Mouse (Mus musculus): ENCODE measurements at regions not wholly inside any gene's neighbourhood (a gene's known extent, or its start where the extent isn't known, plus 50 kb on each side); places are given as distances from the start of the nearest gene placed in this dataset.

DNA sequence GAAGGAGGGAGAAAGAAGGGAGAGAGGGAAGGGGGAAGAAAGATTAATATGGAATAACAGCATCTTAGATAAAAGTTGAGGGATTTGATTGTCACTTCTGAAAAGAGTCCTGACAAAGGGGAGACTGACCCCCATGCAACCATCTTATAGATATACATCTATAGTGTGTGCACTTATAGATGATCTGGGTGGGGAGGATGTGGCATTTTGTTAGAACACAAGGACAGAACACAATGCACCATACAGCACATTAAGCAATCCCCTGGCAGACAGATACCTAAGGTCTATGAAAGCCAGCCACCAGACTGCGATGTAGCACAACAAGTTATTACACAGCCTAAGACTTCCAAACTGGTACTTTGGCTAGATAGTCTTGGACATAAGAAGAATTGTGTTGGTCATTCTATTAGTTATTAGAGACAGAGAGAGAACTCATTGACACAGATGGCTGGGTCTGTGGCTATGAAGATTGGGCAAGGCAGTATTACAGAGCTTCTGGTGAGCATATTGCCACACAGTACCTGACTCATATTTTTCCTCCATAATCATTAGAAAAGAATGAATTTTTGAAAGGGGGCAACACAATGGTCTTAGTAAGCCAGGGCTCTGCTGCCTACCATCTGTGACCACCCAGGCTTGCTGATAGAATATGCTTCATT is 126.3 kb upstream of the Itgb1 start:
- no peak for DNase-seq (ENCODE audit: low spot score)

DNA sequence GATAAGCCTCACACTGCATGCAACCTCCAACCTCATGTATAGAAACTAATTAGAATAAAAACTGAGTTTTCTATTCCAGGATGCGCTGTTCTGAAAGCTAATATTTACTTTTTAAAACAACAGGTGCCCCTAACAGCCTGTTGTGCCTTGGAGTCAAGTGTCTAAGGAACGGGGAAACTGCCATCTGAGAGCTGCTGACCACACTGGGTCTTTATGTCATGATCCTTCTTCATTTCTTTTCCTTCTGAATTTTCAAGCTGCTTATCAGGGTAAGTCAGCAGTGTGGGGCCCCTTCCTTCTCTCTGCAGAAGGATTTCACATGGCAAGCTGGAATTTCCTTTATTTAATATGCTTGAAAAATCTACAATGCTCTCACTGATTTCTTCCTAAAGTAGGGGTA is 125.0 kb upstream of the Itgb1 start:
- DNase-seq (ENCODE audit: low spot score) = no peak

DNA sequence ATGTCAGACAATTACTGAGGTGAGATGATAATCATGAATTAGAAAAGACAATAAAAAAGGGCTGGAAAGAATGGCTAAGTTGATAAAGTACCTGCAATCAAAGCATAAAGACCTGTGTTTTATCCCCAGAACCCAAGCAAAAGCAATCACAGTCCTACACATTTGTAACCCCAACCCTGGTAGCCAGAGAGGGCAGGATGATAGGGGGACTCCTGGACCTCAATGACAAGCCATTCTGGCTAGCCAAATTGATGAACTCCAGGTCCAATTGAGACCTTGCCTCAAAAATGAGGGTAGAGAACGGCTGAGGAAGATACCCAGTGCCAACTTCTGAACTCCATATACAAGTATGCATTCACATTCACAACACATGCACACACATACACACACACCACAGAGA is 124.4 kb upstream of the Itgb1 start:
- no peak for DNase-seq (ENCODE audit: low spot score)

DNA sequence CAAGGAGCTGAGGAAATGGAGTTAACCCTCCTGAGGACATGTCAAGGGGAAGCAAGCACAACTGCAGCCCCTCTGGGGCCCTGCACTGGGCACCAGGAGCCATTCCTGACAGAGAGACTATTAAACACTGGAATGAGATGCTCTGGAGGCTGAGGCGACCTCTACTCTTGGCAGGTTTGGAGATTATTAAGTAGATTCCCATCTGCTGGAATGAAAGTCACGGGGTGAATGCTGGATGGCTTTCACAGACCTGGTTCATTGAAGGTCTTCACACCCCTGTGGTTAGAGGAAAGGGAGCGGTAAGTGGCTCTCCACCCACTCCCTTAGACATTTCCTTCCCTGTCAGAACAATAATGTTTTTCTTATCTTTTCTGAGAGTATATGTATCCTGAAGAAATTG is 122.8 kb upstream of the Itgb1 start:
- no peak for DNase-seq (ENCODE audit: low spot score)

DNA sequence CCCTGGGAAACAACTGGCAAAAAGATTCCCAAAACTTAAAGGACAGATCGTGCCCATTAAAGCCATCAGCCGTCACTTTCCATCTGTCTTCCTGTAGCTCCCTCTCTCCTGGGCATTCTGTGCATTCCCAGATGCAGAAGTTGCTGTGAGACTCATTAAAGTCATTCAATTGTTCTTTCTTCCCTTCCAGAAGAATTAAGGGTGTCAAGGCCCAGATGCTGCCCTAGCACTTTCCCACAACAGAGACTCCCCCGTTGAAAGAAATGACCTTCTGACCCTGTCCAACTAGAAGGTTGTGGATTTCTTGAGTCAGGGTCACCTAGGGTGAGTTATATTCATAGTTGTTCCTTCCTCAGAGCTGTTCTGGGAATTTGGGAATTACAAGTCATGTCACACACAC is 121.7 kb upstream of the Itgb1 start:
- DNase-seq (ENCODE audit: low spot score) = no peak

DNA sequence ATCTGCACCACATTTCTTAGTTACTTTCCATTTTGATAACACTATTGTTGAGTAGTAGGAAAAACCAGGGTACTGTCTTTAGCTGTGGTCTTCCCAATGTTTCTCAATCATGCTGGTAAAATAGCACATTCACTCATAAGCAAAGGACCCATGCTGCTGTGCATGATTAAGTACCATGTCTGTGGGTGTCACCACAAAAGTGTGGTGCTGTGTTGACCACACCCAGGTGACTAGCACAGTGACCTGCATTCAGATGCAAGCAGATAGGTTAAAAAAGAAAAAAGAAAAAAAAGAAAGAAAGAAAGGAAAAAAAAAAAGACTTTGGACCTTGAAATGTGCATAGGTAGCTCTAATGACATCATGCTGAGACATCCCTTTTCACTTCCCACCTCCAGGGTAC is 113.2 kb upstream of the Itgb1 start:
- DNase-seq (ENCODE audit: low spot score) = no peak

DNA sequence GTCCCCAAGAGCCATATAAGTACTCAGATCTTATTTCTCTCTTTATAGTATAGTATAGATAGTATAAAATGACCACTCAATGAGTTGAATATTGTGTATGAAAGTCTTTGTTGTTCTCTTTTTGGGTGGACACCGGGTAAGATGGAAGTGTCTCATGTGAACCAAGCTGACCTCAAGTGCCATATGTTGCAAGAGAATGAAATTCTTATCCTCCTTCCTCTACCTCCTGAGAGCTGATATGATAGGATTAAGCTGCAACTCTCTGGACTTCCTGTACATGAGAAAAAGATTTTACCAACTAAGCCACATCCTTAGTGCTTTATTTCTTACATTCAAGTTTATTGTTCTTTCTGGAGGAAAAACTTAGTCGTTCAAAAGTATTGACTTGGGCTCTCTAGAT is 91.3 kb upstream of the Itgb1 start:
- no peak for DNase-seq (ENCODE audit: low spot score)

DNA sequence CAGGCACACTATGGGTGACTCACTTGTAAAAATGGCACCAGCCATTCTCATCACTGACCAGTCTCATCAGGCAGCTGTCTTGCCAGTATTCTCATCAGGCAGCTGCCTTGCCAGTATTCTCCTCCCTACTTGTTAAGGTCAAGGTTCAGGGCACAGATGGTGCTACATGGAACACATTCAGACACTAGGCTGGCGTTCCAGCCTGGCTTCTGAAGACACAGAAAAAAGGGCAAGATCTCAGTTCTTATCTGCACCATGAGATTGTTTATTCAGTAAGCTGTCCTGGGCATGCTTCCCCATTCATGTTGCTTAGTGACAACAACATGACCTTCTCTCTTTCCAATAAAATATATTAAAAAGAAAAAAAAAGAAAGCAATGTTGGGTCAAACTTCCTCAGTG is 90.7 kb upstream of the Itgb1 start:
- DNase-seq (ENCODE audit: low spot score) = peak; percentile 5

DNA sequence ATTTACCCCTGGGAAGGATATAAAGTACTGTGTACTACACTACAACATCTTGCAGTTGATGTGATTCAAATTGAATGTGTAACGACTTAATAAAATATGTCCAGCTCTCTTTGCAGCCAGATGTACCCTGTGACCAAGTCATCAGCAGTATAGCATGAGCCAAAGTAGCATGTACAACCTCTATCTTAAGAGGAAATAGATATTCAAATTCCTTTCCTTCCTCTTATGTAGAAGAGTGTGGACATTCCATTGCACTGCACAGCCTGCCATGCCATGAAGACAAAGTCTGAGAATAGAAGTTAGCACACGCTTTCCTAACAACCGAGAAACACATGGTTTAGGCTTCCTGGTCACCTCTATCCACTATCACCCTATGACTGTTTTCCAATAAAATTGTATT is 79.9 kb upstream of the Itgb1 start:
- no peak for DNase-seq (ENCODE audit: low spot score)

DNA sequence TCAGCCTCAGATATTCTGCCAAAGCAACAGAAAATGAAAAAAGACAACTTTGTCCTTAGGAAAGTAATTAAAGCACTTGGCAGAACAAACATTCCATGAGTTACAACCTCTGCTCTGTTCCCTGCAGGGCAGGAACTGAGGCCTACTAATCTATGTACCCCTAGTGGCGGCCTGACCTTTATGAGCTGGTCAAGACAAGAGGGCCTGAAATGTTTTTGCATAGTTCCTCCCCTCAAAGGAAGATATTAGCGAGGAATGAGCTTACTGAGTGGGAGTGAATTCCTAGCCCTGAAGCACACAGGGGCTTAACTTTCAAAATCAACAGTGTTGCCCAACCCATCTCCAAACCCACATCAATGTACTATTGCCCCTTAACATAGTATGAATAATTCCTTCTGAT is 76.6 kb upstream of the Itgb1 start:
- no peak for DNase-seq (ENCODE audit: low spot score)

DNA sequence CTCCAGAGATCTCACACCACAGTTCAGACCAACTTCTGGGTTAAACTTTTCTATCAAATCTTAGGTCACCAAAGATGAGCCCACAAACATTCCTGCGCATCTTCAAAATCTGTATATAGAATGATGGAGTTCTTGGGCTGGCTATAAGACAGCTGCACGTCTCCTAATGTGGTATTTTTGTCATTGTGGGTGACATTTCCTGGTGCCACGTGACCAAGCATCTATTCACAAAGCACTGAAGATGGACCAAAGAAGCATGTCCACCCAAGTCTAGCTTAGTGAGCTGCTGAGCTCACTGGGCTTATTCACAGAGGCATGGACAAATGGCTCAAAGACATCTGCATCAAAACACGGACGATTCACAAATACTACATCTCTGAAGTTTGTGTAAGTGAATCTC is 72.8 kb upstream of the Itgb1 start:
- DNase-seq (ENCODE audit: low spot score) = no peak

DNA sequence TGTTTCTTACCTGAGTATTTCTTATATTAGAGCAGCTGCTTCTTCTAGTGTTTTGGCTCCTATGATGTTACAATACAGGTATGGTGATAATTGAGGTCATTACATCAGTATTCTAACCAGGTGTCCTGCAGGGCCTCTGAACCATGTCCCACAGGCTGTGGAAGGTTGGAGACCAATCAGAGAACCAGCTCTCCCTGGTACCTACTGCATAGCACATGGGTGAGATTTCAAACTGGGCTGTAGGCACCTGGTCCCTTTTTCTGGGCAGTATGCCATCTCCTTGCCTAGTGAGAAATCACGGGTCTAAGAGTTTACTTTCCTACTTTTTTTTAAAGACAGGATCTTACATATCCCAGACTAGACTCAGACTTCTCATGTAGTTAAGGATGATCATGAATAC is 67.6 kb upstream of the Itgb1 start:
- DNase-seq (ENCODE audit: low spot score) = no peak

DNA sequence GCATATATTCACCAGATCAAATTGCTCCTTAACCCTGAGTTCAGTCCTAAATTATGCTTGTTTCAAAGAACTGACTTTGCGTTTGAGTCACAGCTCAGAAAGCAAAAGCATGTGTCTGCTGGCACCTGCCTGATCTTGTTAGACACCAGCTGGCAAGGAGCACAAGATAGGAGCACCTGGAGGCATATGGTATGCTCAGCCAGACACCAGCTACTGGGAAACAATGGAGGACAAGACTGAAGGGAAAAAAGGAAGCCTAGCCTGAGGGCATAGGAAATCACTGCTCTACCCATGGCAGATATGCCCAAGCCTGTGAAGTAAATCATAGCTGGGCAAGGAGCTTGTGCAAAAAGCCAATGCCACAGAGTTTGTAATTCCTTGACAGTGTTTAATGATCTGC is 66.4 kb upstream of the Itgb1 start:
- no peak for DNase-seq (ENCODE audit: low spot score)

Data from testis, postnatal 14 days (tissue).